Mouse (Mus musculus) lung, embryonic 15.5 days (tissue): Measurements from ENCODE around the gene Dhrs11. TPM values are rescaled to one million over a fixed set of nuclear protein-coding genes. Genes with fewer than 3 reads are reported as not detected.
"Not testable (repeated sequence)": the region's sequence is repeated elsewhere in the genome, so short reads cannot be mapped to it uniquely, and the experiment has no call there.

ENCODE experiments used
- ATAC-seq: fragments of 200-750 bp; cut with Nextera tagmentation; 2 replicates; pipeline ENCODE4 v1.8.0; 2017; ENCODE audit warnings: moderate number of reproducible peaks, borderline replicate concordance; ENCODE audit not compliant: low FRiP score, low TSS enrichment; ENCODE audit errors: extremely low read depth
- H3K27ac ChIP-seq: fragments of 300-500 bp; sonication (generic); 2 replicates; pipeline ENCODE4 v1.5.1; 2015; ENCODE audit warnings: moderate library complexity, mild to moderate bottlenecking, inconsistent platforms
- H3K27me3 ChIP-seq: fragments of 300-500 bp; sonication (generic); 2 replicates; pipeline ENCODE4 v1.6.1; 2015; ENCODE audit warnings: inconsistent platforms
- H3K36me3 ChIP-seq: fragments of 300-500 bp; sonication (generic); 2 replicates; pipeline ENCODE4 v1.6.1; 2015; ENCODE audit warnings: inconsistent platforms
- H3K4me1 ChIP-seq: fragments of 300-500 bp; sonication (generic); 2 replicates; pipeline ENCODE4 v1.6.1; 2015; ENCODE audit warnings: inconsistent platforms
- H3K4me2 ChIP-seq: fragments of 300-500 bp; sonication (generic); 2 replicates; pipeline ENCODE4 v1.6.1; 2015; ENCODE audit warnings: inconsistent platforms, mild to moderate bottlenecking, moderate library complexity
- H3K4me3 ChIP-seq: fragments of 300-500 bp; sonication (generic); 2 replicates; pipeline ENCODE4 v1.5.1; 2015; ENCODE audit warnings: mild to moderate bottlenecking, inconsistent platforms
- H3K9ac ChIP-seq: fragments of 300-500 bp; sonication (generic); 2 replicates; pipeline ENCODE4 v1.6.1; 2015; ENCODE audit warnings: inconsistent platforms
- H3K9me3 ChIP-seq: fragments of 300-500 bp; sonication (generic); 2 replicates; pipeline ENCODE4 v1.6.1; 2016; ENCODE audit warnings: inconsistent platforms
- WGBS: fragments of 180-500 bp; shearing (Covaris S2); methylation state at CpG from one replicate; pipeline ENCODE4 v1.1.7; 2015; 5-methylcytosine and 5-hydroxymethylcytosine counted together
- polyA plus RNA-seq: library from polyadenylated mRNA; unstranded; fragments of >200 nt; fragmentation: Nextera tagmentation; extraction: Ambion mirVana; gene quantifications from 2 replicates; pipeline ENCODE4 v1.2.1, GENCODE M21; 2015

Gene Dhrs11
- polyA plus RNA-seq, 1 experiment from 2014 or later: 14.7 TPM

GRCm38 (mm10) chr11:84855285-84855684 is 26.5 kb upstream of the Dhrs11 start:
- WGBS: 92% methylated on average over 6 of the region's 6 CpGs
- no peak for ATAC-seq
- no peaks in the 10 kb centered on the region for H3K4me1 ChIP-seq

GRCm38 (mm10) chr11:84847475-84848090 is 18.8 kb upstream of the Dhrs11 start:
- peaks cover 55% of the 10 kb centered on the region for H3K36me3 ChIP-seq
- 78% methylated on average over 7 of the region's 7 CpGs for WGBS
- ATAC-seq: no peak
- no peak overlapping the region for H3K27ac ChIP-seq
- H3K4me3 ChIP-seq: no peak overlapping the region
- H3K4me1 ChIP-seq: no peaks in the 10 kb centered on the region
- no peaks in the 10 kb centered on the region for H3K27me3 ChIP-seq
- H3K9ac ChIP-seq: no peak overlapping the region
- H3K4me2 ChIP-seq: no peak overlapping the region
- H3K9me3 ChIP-seq: no peaks in the 10 kb centered on the region

More at GRCm38 (mm10) chr11:84855285-84855684, 26.5 kb upstream of the Dhrs11 start:
- Histone ChIP-seq H3K4me2 (no peak overlapping the region), H3K9me3 (no peaks in the 10 kb centered on the region), H3K4me3 (no peak overlapping the region), H3K27me3 (no peaks in the 10 kb centered on the region), H3K9ac (no peak overlapping the region), H3K36me3 (peaks cover 60% of the 10 kb centered on the region), H3K27ac (no peak overlapping the region)

- no peak overlapping the region for H3K27ac ChIP-seq
- H3K9me3 ChIP-seq: no peaks in the 10 kb centered on the region
- H3K4me3 ChIP-seq: no peak overlapping the region
- no peak overlapping the region for H3K9ac ChIP-seq
- whole genome bisulfite sequencing: 94% methylated on average over 15 of the region's 15 CpGs
- H3K36me3 ChIP-seq: peaks cover 50% of the 10 kb centered on the region
- no peaks in the 10 kb centered on the region for H3K27me3 ChIP-seq
- H3K4me2 ChIP-seq: no peak overlapping the region
- no peaks in the 10 kb centered on the region for H3K4me1 ChIP-seq
- ATAC-seq: no peak
Measured at GRCm38 (mm10) chr11:84846741-84847474, 18.1 kb upstream of the Dhrs11 start.

GRCm38 (mm10) chr11:84839330-84839729 is 10.5 kb upstream of the Dhrs11 start:
- H3K4me3 ChIP-seq: no peak overlapping the region
- no peaks in the 10 kb centered on the region for H3K27me3 ChIP-seq
- H3K9ac ChIP-seq: no peak overlapping the region
- H3K4me1 ChIP-seq: no peaks in the 10 kb centered on the region
- no peak overlapping the region for H3K27ac ChIP-seq
- H3K4me2 ChIP-seq: no peak overlapping the region
- ATAC-seq: no peak
- WGBS: 91% methylated on average over 2 of the region's 2 CpGs
- peaks cover 62% of the 10 kb centered on the region for H3K36me3 ChIP-seq
- H3K9me3 ChIP-seq: no peaks in the 10 kb centered on the region

GRCm38 (mm10) chr11:84829495-84829894 is 701 bp upstream of the Dhrs11 start:
- WGBS: 60% methylated on average over 11 of the region's 11 CpGs
- Histone ChIP-seq H3K36me3 (peaks cover 31% of the 10 kb centered on the region), H3K4me2 (peak overlapping the region; percentile 75), H3K4me1 (peaks cover 13% of the 10 kb centered on the region), H3K27ac (peak overlapping the region; percentile 69), H3K9ac (peak overlapping the region; percentile 64), H3K4me3 (peak overlapping the region; percentile 69)
- not testable (repeated sequence) for H3K27me3 ChIP-seq, ATAC-seq, H3K9me3 ChIP-seq

DNA sequence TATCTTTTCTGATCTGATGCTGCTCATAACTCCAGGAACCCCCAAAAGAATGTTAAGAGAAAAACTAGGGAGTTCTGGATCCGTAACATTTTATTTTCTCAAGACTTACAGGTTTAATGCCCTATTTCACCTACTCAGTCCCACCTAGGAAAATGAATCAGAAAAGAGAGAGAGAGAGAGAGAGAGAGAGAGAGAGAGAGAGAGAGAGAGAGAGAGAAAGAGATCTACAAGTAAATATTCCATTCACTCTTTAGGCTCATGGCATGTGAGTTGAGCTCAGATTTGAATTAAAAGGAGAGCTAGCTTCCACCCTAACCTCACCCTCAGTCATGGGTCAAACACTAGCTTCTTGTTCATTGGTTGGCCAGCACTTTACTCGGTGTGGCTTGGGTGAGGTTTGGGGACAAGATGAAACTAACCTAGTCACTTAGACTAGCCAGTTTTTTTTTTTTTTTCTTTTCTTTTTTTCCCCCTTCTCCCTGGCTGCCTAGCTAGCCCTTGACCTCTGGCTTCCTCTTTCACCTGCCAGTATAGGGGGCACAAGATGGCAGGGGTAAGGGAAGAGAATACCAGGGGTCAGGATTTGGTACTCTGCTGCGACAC is 792 bp downstream of the Dhrs11 start:
- ATAC-seq: no peak
- H3K9ac ChIP-seq: peak overlapping the region; percentile 64; the same call in 1 of the 2 replicates
- no peaks in the 10 kb centered on the region for H3K27me3 ChIP-seq
- 49% methylated on average over 3 of the region's 3 CpGs for WGBS
- peaks cover 17% of the 10 kb centered on the region for H3K4me1 ChIP-seq
- peak overlapping the region; percentile 75 for H3K4me2 ChIP-seq
- H3K4me3 ChIP-seq: peak overlapping the region; percentile 69
- no peaks in the 10 kb centered on the region for H3K9me3 ChIP-seq
- H3K27ac ChIP-seq: 0 out of 2 replicates have a peak overlapping the region, but pooled peaks have one; percentile 42
- H3K36me3 ChIP-seq: peaks cover 19% of the 10 kb centered on the region

GRCm38 (mm10) chr11:84827492-84827891 is 1.3 kb downstream of the Dhrs11 start:
- peaks cover 17% of the 10 kb centered on the region for H3K4me1 ChIP-seq
- no peak overlapping the region for H3K4me3 ChIP-seq
- H3K36me3 ChIP-seq: peaks cover 14% of the 10 kb centered on the region
- no peak overlapping the region for H3K9ac ChIP-seq
- no peak overlapping the region for H3K27ac ChIP-seq
- H3K27me3 ChIP-seq: no peaks in the 10 kb centered on the region
- H3K4me2 ChIP-seq: no peak overlapping the region
- no peak for ATAC-seq
- no peaks in the 10 kb centered on the region for H3K9me3 ChIP-seq

- WGBS: 50% methylated on average over 3 of the region's 3 CpGs
- H3K27ac ChIP-seq: no peak overlapping the region
- ATAC-seq: no peak
Measured at GRCm38 (mm10) chr11:84826185-84826584, 2.6 kb downstream of the Dhrs11 start.

DNA sequence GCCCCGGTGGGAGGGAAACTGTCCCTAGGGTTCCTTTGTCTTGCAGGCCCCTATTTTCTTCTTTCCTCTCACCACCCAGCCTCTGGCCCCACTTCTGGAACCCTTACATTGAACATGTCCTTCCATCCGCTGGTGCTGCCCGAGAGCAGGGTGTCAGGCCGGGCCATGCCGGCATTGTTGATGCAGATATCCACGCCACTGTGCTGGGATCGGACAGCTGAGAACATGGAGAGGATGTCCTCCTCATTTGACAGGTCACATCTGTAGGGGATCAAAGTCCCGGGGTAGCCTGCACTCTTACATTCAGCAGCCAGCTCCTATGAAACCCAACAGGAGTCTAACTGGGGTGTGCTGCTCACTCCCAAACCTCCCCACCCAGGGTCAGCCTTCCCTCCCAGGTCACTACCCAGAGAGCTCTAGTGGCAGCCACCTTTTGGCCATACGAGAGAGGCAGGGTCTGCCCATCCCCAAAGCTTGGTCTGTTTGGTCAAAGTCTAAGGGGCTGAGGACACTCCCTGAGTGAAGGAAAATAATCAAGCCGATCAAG is 3.5 kb downstream of the Dhrs11 start:
- no peak overlapping the region for H3K4me3 ChIP-seq
- H3K9ac ChIP-seq: no peak overlapping the region
- peaks cover 17% of the 10 kb centered on the region for H3K4me1 ChIP-seq
- H3K27me3 ChIP-seq: no peaks in the 10 kb centered on the region
- H3K4me2 ChIP-seq: no peak overlapping the region
- no peaks in the 10 kb centered on the region for H3K36me3 ChIP-seq
- ATAC-seq: no peak
- H3K9me3 ChIP-seq: no peaks in the 10 kb centered on the region
- 77% methylated on average over 10 of the region's 10 CpGs for WGBS
- H3K27ac ChIP-seq: no peak overlapping the region

More at GRCm38 (mm10) chr11:84826185-84826584, 2.6 kb downstream of the Dhrs11 start:
- peaks cover 17% of the 10 kb centered on the region for H3K4me1 ChIP-seq
- H3K27me3 ChIP-seq: no peaks in the 10 kb centered on the region
- H3K9me3 ChIP-seq: no peaks in the 10 kb centered on the region
- 0 out of 2 replicates have a peak, but pooled peaks cover under 1% of the 10 kb centered on the region for H3K36me3 ChIP-seq
- H3K4me2 ChIP-seq: no peak overlapping the region
- no peak overlapping the region for H3K4me3 ChIP-seq
- no peak overlapping the region for H3K9ac ChIP-seq

- H3K27me3 ChIP-seq: no peaks in the 10 kb centered on the region
- ATAC-seq: peak; percentile 1; the same call in 1 of the 2 replicates
- H3K4me1 ChIP-seq: peaks cover 22% of the 10 kb centered on the region
- H3K36me3 ChIP-seq: no peaks in the 10 kb centered on the region
- 29% methylated on average over 10 of the region's 10 CpGs for WGBS
- no peak overlapping the region for H3K4me3 ChIP-seq
- H3K9ac ChIP-seq: no peak overlapping the region
- H3K9me3 ChIP-seq: no peaks in the 10 kb centered on the region
- H3K4me2 ChIP-seq: no peak overlapping the region
- no peak overlapping the region for H3K27ac ChIP-seq
Measured at GRCm38 (mm10) chr11:84823484-84823897, 5.3 kb downstream of the Dhrs11 start.

- Histone ChIP-seq H3K36me3 (no peaks in the 10 kb centered on the region), H3K27ac (no peak overlapping the region), H3K4me2 (no peak overlapping the region), H3K4me3 (no peak overlapping the region), H3K9me3 (no peaks in the 10 kb centered on the region), H3K4me1 (peaks cover 19% of the 10 kb centered on the region; the same call in 1 of the 2 replicates), H3K27me3 (no peaks in the 10 kb centered on the region), H3K9ac (no peak overlapping the region)
- no peak for ATAC-seq
- WGBS: 79% methylated on average over 5 of the region's 5 CpGs
Measured at GRCm38 (mm10) chr11:84822487-84822886, 6.3 kb downstream of the Dhrs11 start.
